In the genomic region with DNA sequence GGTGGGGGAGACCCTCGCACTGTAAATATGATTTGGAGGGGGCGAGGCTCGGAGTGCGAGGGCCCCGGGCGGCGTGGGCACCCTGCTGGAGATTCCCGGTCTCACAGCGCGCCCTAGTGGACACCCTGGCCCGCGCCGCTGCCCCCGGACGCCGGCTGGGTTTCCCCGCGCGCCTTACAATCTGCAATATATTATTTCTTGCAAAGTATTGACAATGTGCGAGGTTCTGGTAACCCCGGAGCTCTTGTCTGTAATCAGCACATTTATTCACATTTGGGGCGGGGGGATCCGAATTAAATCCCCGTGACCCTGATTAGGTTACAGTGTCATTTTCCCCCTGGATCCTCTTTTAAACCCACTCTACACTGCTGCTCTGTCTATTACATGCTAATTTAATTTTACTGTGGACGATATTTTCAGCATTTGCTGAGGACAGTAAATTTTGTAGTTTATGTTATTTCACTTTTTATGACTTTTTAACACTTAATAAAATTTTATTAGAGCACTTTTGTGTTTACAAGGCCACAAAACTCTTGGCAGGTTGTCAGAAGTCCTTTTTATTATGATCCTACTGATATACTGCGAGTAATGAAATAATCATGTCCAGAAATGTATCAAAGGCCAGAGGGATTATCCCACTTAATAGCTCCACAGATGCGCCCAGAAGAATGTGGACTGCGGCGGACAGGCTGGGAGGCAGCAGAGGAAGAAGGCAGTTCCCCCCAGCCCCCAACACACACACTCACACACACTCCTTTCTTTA, we compare ENCODE assay signal across 8 mouse cellular contexts.
DNase-seq lines count a peak whose midpoint lies in the region; ATAC-seq lines count a peak whose summit lies in the region.

No protein-coding gene starts in this region.

- peak; percentile 47 for DNase-seq in CD4-positive helper T cell, adult 2 months (ENCODE audit: low read depth, low spot score)
- peak; percentile 52 to 66 for DNase-seq in adrenal gland, postnatal 4 days (ENCODE audit: low spot score in 2 of 2)
- no peak for DNase-seq in forebrain, embryonic 10.5 days (ENCODE audit: extremely low spot score, low spot score)
- peak; percentile 86 for DNase-seq in kidney, postnatal 14 days
- peak; percentile 53 to 68 for DNase-seq in thymus, postnatal 36 days

- H3K4me2 ChIP-seq in heart, embryonic 16.5 days (ENCODE audit: low read depth, low read length) = peak overlapping the region; percentile 98
- peak overlapping the region; percentile 50 for H3K4me2 ChIP-seq in liver, embryonic 15.5 days
- peak overlapping the region; percentile 98 for H3K4me2 ChIP-seq in neural tube, embryonic 14.5 days (ENCODE audit: low read depth, low read length)

- H3K27me3 ChIP-seq in forebrain, embryonic 10.5 days (ENCODE audit: poor library complexity, severe bottlenecking) = peaks cover 91% of the 10 kb centered on the region
- peaks cover 57% of the 10 kb centered on the region for H3K27me3 ChIP-seq in heart, embryonic 16.5 days (ENCODE audit: control insufficient read depth, insufficient read depth, low read length)
- H3K27me3 ChIP-seq in liver, embryonic 15.5 days = peaks cover 56% of the 10 kb centered on the region
- no peaks in the 10 kb centered on the region for H3K27me3 ChIP-seq in neural tube, embryonic 14.5 days (ENCODE audit: control insufficient read depth, insufficient read depth, low read length)

- no peak overlapping the region for H3K27ac ChIP-seq in forebrain, embryonic 10.5 days
- no peak overlapping the region for H3K27ac ChIP-seq in heart, embryonic 16.5 days (ENCODE audit: low read length)
- H3K27ac ChIP-seq in liver, embryonic 15.5 days (replicated peaks) = no peak overlapping the region
- H3K27ac ChIP-seq in neural tube, embryonic 14.5 days (ENCODE audit: low read depth, low read length) = no peak overlapping the region; the same call in 1 of the 2 replicates

- H3K4me3 ChIP-seq in forebrain, embryonic 10.5 days = peak overlapping the region; percentile 51
- peak overlapping the region; percentile 51 for H3K4me3 ChIP-seq in heart, embryonic 16.5 days (ENCODE audit: low read length)
- peak overlapping the region; percentile 18 for H3K4me3 ChIP-seq in liver, embryonic 15.5 days (replicated peaks)
- peak overlapping the region; percentile 42 for H3K4me3 ChIP-seq in neural tube, embryonic 14.5 days (ENCODE audit: low read depth, low read length)

- ATAC-seq in heart, embryonic 16.5 days (replicated peaks; ENCODE audit: extremely low read depth, insufficient read depth, low FRiP score) = 0 out of 2 replicates have a peak, but pooled peaks have one; percentile 10
- no peak for ATAC-seq in liver, embryonic 15.5 days (ENCODE audit: insufficient read depth)
- ATAC-seq in neural tube, embryonic 14.5 days (ENCODE audit: low read depth) = peak; percentile 83

- H3K9me3 ChIP-seq in forebrain, embryonic 10.5 days = no peaks in the 10 kb centered on the region
- no peaks in the 10 kb centered on the region for H3K9me3 ChIP-seq in heart, embryonic 16.5 days (replicated peaks; ENCODE audit: control insufficient read depth, low read length)
- no peaks in the 10 kb centered on the region for H3K9me3 ChIP-seq in liver, embryonic 15.5 days (replicated peaks)
- no peaks in the 10 kb centered on the region for H3K9me3 ChIP-seq in neural tube, embryonic 14.5 days (ENCODE audit: control insufficient read depth, low read length)

- H3K36me3 ChIP-seq in forebrain, embryonic 10.5 days (replicated peaks) = no peaks in the 10 kb centered on the region
- H3K36me3 ChIP-seq in heart, embryonic 16.5 days (ENCODE audit: control insufficient read depth, insufficient read depth) = no peaks in the 10 kb centered on the region
- no peaks in the 10 kb centered on the region for H3K36me3 ChIP-seq in liver, embryonic 15.5 days (replicated peaks)
- H3K36me3 ChIP-seq in neural tube, embryonic 14.5 days (ENCODE audit: control insufficient read depth, insufficient read depth, low read length) = no peaks in the 10 kb centered on the region

- 3% methylated on average over 29 of the region's 29 CpGs for WGBS in forebrain, embryonic 10.5 days
- 8% methylated on average over 29 of the region's 29 CpGs for WGBS in heart, embryonic 16.5 days
- 6% methylated on average over 29 of the region's 29 CpGs for WGBS in liver, embryonic 15.5 days (ENCODE audit: insufficient replicate concordance)
- WGBS in neural tube, embryonic 14.5 days = 3% methylated on average over 29 of the region's 29 CpGs

- H3K4me1 ChIP-seq in forebrain, embryonic 10.5 days = peaks cover 27% of the 10 kb centered on the region
- peaks cover 6% of the 10 kb centered on the region for H3K4me1 ChIP-seq in heart, embryonic 16.5 days (ENCODE audit: control insufficient read depth, insufficient read depth, low read length)
- peaks cover 4% of the 10 kb centered on the region; the same call in 1 of the 2 replicates for H3K4me1 ChIP-seq in liver, embryonic 15.5 days (replicated peaks)
- H3K4me1 ChIP-seq in neural tube, embryonic 14.5 days (ENCODE audit: control insufficient read depth, insufficient read depth, low read length) = no peaks in the 10 kb centered on the region; the same call in 1 of the 2 replicates

- peak overlapping the region; percentile 59 for H3K9ac ChIP-seq in heart, embryonic 16.5 days (ENCODE audit: low read length)
- H3K9ac ChIP-seq in liver, embryonic 15.5 days = no peak overlapping the region
- H3K9ac ChIP-seq in neural tube, embryonic 14.5 days (replicated peaks; ENCODE audit: low read depth, low read length) = peak overlapping the region; percentile 54; the same call in 1 of the 2 replicates
